1 mouse cellular context compared by ENCODE assay signal in genomic region chr2:32395946-32396621, GRCm38 (mm10).
TF ChIP-seq lines count a peak whose summit lies in the region.

No protein-coding gene starts in this region.

TF ChIP-seq in C2C12, 6 proteins besides CTCF, POLR2A, EP300 and RAD21 (continued from another document):
- no peak for TF ChIP-seq USF1 (IDR thresholded peaks at IDR 0.05; ENCODE audit: low read depth)
- TF ChIP-seq FOSL1 (IDR thresholded peaks at IDR 0.05; ENCODE audit: insufficient read depth, low read length, poor library complexity, severe bottlenecking), result no peak
